Mouse (Mus musculus) ES-Bruce4 (cell line): Measurements from ENCODE around the gene Ccr6.

Experiments
- CTCF ChIP-seq: IDR thresholded peaks from one replicate; pipeline ENCODE4 v1.8.1; 2011; ENCODE audit warnings: low read depth, low read length
- EP300 ChIP-seq: IDR thresholded peaks from 2 replicates; pipeline ENCODE4 v1.6.1; 2011; ENCODE audit warnings: low read depth, low read length; ENCODE audit not compliant: insufficient read depth
- POLR2A ChIP-seq: IDR thresholded peaks from one replicate; pipeline ENCODE4 v1.8.1; 2011; ENCODE audit warnings: low read length; ENCODE audit not compliant: insufficient read depth

DNA sequence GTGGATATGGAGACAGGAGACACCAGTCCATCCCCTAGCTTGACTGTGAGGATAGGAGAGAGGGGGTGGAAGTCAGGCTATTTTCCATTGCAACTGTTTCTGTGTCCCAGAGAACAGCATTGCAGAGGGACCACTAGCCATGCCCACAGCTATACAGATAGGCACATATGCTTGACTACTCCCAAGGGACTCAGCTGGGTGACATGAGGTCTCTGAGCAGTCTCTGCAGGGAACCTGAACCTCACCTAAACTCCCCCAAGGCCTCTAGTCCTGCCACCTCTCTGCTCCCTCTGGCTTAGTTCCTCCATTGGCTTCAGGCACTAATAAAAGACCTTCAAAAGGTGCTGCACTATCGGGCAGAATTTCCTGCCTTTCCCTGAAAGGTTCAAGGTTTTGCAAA is 11.8 kb upstream of the Ccr6 start:
- TF ChIP-seq CTCF (no peak), POLR2A (no peak), EP300 (no peak)
